Comparison of ENCODE assay signal across 13 mouse cellular contexts in the genomic region with DNA sequence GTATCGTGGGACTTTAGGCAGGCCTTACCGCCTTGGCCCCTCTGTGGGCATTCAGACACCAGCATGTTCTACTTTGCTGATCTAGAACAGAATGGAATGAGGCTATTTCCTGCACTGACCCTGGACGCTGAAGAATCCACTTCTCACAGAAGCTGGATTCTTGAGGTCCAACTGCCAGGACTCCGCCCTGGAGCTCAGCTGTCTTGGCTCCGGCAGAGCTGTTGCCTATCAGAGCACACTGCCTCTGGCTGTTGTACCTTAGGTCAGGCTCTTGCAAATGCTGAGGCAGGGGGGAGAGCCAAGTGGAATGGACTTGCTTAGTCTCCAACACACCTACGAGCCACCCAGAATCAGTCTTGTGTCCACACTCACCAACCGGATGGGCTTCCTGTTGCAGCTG. TPM values are rescaled to one million over a fixed set of nuclear protein-coding genes. Genes with fewer than 3 reads are reported as not detected.
DNase-seq lines count a peak whose midpoint lies in the region; TF ChIP-seq lines count a peak whose summit lies in the region.
"Had no signal": no experiment of that assay in that cellular context is flagged by ENCODE, and none has a peak within 500 bp of the region (broad histone marks: within the 10 kb centered on the region; RNA-seq: fewer than 3 reads in every experiment).

No protein-coding gene starts in this region.

- no peaks in the 10 kb centered on the region for H3K27me3 ChIP-seq in heart, embryonic 10.5 days (ENCODE audit: insufficient read depth, poor library complexity, severe bottlenecking)
- no peaks in the 10 kb centered on the region for H3K27me3 ChIP-seq in ES-Bruce4 (ENCODE audit: control insufficient read depth, insufficient read depth, low read length, poor library complexity, severe bottlenecking)
- H3K27me3 ChIP-seq: limb, embryonic 15.5 days had no signal

- H3K9ac ChIP-seq in ES-Bruce4 (ENCODE audit: low read depth, poor library complexity, severe bottlenecking) = no peak overlapping the region
- H3K9ac ChIP-seq: limb, embryonic 15.5 days had no signal

- H3K27ac ChIP-seq in heart, embryonic 10.5 days = no peak overlapping the region
- H3K27ac ChIP-seq in ES-Bruce4 (ENCODE audit: insufficient read depth, low read length) = no peak overlapping the region
- H3K27ac ChIP-seq: left cerebral cortex, adult 2 months; limb, embryonic 15.5 days had no signal

- H3K9me3 ChIP-seq in heart, embryonic 10.5 days = no peaks in the 10 kb centered on the region
- no peaks in the 10 kb centered on the region for H3K9me3 ChIP-seq in ES-Bruce4 (replicated peaks; ENCODE audit: control insufficient read depth, insufficient read depth, low read length, poor library complexity, severe bottlenecking)
- H3K9me3 ChIP-seq: limb, embryonic 15.5 days had no signal

- no peak for TF ChIP-seq POLR2A in ES-Bruce4 (IDR thresholded peaks at IDR 0.05; ENCODE audit: insufficient read depth, low read length)

- DNase-seq in heart, adult 11 months = peak; percentile 95
- no peak for DNase-seq in heart, embryonic 10.5 days (ENCODE audit: low spot score)
- DNase-seq in gastrocnemius, postnatal 10 days = peak; percentile 55
- peak; percentile 67 to 74 for DNase-seq in kidney, postnatal 36 days
- DNase-seq in layer of hippocampus, adult 8-10 months (ENCODE audit: low spot score in 2 of 2) = no peak
- DNase-seq in cerebellum, postnatal 10 days = no peak
- no peak for DNase-seq in layer of hippocampus, postnatal 36 days
- DNase-seq: cerebellum, adult 9-10 months; right cerebral cortex, postnatal 25 days; thymus, postnatal 36 days had no signal

- H3K4me1 ChIP-seq in heart, embryonic 10.5 days = peaks cover 12% of the 10 kb centered on the region
- peaks cover 6% of the 10 kb centered on the region for H3K4me1 ChIP-seq in ES-Bruce4 (ENCODE audit: control insufficient read depth, insufficient read depth, low read length)

- 0 out of 2 replicates have a peak, but pooled peaks cover 5% of the 10 kb centered on the region for H3K36me3 ChIP-seq in heart, embryonic 10.5 days
- H3K36me3 ChIP-seq in ES-Bruce4 (ENCODE audit: control insufficient read depth, insufficient read depth, low read length, poor library complexity, severe bottlenecking) = no peaks in the 10 kb centered on the region

- WGBS in heart, embryonic 10.5 days = 73% methylated on average over 7 of the region's 7 CpGs

- TF ChIP-seq CTCF in ES-Bruce4 (IDR thresholded peaks at IDR 0.05; ENCODE audit: low read depth, low read length) = no peak

- peak; percentile 26; the same call in 1 of the 2 replicates for TF ChIP-seq EP300 in ES-Bruce4 (IDR thresholded peaks at IDR 0.05; ENCODE audit: insufficient read depth, low read depth, low read length)

- H3K4me3 ChIP-seq in heart, embryonic 10.5 days = no peak overlapping the region
- H3K4me3 ChIP-seq in ES-Bruce4 (ENCODE audit: low read depth, low read length) = no peak overlapping the region
- H3K4me3 ChIP-seq: left cerebral cortex, adult 2 months; limb, embryonic 15.5 days had no signal

RNA-seq across cellular contexts. Expression of gene Hemk1, which starts 12.2 kb away (rescaled TPM):
- polyA plus RNA-seq in heart, embryonic 10.5 days (2016; fragmentation: Nextera tagmentation; extraction: Ambion mirVana) = 13.4 and 14.6 TPM in 2 replicates
- polyA plus RNA-seq in ES-Bruce4 (2011; ENCODE audit: insufficient read depth, insufficient read length, low read depth, missing spikeins) = 8.1 and 11.0 TPM in 2 replicates
- total RNA-seq in gastrocnemius, postnatal 10 days (2021) = 10 to 100 TPM; 12.8 to 14.4 TPM
- total RNA-seq in layer of hippocampus, adult 8-10 months (2022) = 10 to 100 TPM; 15.6 to 20.6 (median 18.5) TPM
- 10 to 100 TPM; 17.2 to 19.5 TPM for total RNA-seq in layer of hippocampus, postnatal 36 days (2021)

RNA-seq across cellular contexts. Expression of gene 6430571L13Rik, which starts 14.5 kb away (rescaled TPM):
- 0.74 and 1.2 TPM in 2 replicates for polyA plus RNA-seq in heart, embryonic 10.5 days (2016; fragmentation: Nextera tagmentation; extraction: Ambion mirVana)
- 0.30 and 0.43 TPM in 2 replicates for polyA plus RNA-seq in ES-Bruce4 (2011; ENCODE audit: insufficient read depth, insufficient read length, low read depth, missing spikeins)
- total RNA-seq in gastrocnemius, postnatal 10 days (2021) = 10 to 100 TPM; 29.4 to 54.7 TPM
- 1 to 10 TPM; 2.4 to 4.0 (median 3.4) TPM for total RNA-seq in layer of hippocampus, adult 8-10 months (2022)
- 1 to 10 TPM; 1.5 to 1.9 TPM for total RNA-seq in layer of hippocampus, postnatal 36 days (2021)

RNA-seq across cellular contexts. Expression of gene Cish, which starts 30.1 kb away (rescaled TPM):
- 9.4 and 13.2 TPM in 2 replicates for polyA plus RNA-seq in heart, embryonic 10.5 days (2016; fragmentation: Nextera tagmentation; extraction: Ambion mirVana)
- 12.6 and 13.7 TPM in 2 replicates for polyA plus RNA-seq in ES-Bruce4 (2011; ENCODE audit: insufficient read depth, insufficient read length, low read depth, missing spikeins)
- 10 to 100 TPM in 1 of 2 experiments, 1 to 10 TPM in 1; 6.7 to 16.8 TPM for total RNA-seq in gastrocnemius, postnatal 10 days (2021)
- 1 to 10 TPM; 2.1 to 6.1 (median 2.9) TPM for total RNA-seq in layer of hippocampus, adult 8-10 months (2022)
- total RNA-seq in layer of hippocampus, postnatal 36 days (2021) = 1 to 10 TPM; 3.8 to 3.9 TPM

RNA-seq across cellular contexts. Expression of gene Mapkapk3, which starts 36.2 kb away (rescaled TPM):
- polyA plus RNA-seq in heart, embryonic 10.5 days (2016; fragmentation: Nextera tagmentation; extraction: Ambion mirVana) = 7.1 and 10.1 TPM in 2 replicates
- polyA plus RNA-seq in ES-Bruce4 (2011; ENCODE audit: insufficient read depth, insufficient read length, low read depth, missing spikeins) = 71.8 and 74.9 TPM in 2 replicates
- 10 to 100 TPM; 11.0 to 14.4 TPM for total RNA-seq in gastrocnemius, postnatal 10 days (2021)
- total RNA-seq in layer of hippocampus, adult 8-10 months (2022) = 1 to 10 TPM; 1.9 to 5.1 (median 3.4) TPM
- 1 to 10 TPM; 1.6 to 2.9 TPM for total RNA-seq in layer of hippocampus, postnatal 36 days (2021)

Comparison
In these comparisons a context has a peak if more than half of its experiments do, and no peak if none do; other contexts are left out.
1. DNase-seq: peak in heart, adult 11 months (single experiment), gastrocnemius, postnatal 10 days (single experiment) and kidney, postnatal 36 days (2 of 2); none in heart, embryonic 10.5 days (single experiment), layer of hippocampus, adult 8-10 months (0 of 2), cerebellum, postnatal 10 days (0 of 2) and layer of hippocampus, postnatal 36 days (0 of 2).
2. RNA of gene 6430571L13Rik, which starts 14.5 kb away (total RNA-seq): 29.4 to 54.7 TPM in gastrocnemius, postnatal 10 days; 2.4 to 4.0 TPM in layer of hippocampus, adult 8-10 months and 1.5 to 1.9 TPM in layer of hippocampus, postnatal 36 days; every median in the first group is over 4 times any median in the second.